Mouse (Mus musculus): ENCODE data around the gene Scyl1.

- TF ChIP-seq CTCF (IDR thresholded peaks at IDR 0.05; ENCODE audit: borderline replicate concordance, control insufficient read depth, extremely low read depth, insufficient read depth, low read length, poor library complexity), result peak; percentile 88
- TF ChIP-seq POLR2A (IDR thresholded peaks at IDR 0.05; ENCODE audit: control insufficient read depth, extremely low read depth, insufficient read depth, low read length, poor library complexity), result no peak
Measured at GRCm38 (mm10) chr19:5817703-5818589, 46.7 kb upstream of the Scyl1 start.

Data from thymus, adult 2 months (tissue).